29 mouse cellular contexts compared by ENCODE assay signal in genomic region chr5:93036254-93036653, GRCm38 (mm10). TPM values are rescaled to one million over a fixed set of nuclear protein-coding genes. Genes with fewer than 3 reads are reported as not detected.
"Had no signal": no experiment of that assay in that cellular context is flagged by ENCODE, and none has a peak within 500 bp of the region (broad histone marks: within the 10 kb centered on the region; RNA-seq: fewer than 3 reads in every experiment).

No protein-coding gene starts in this region.

- H3K4me1 ChIP-seq: hindbrain, embryonic 13.5 days; hindbrain, embryonic 15.5 days had no signal

- H3K36me3 ChIP-seq: heart, embryonic 13.5 days; heart, embryonic 15.5 days; hindbrain, embryonic 10.5 days; hindbrain, embryonic 13.5 days; hindbrain, embryonic 15.5 days; kidney, embryonic 15.5 days; limb, embryonic 12.5 days; liver, embryonic 13.5 days had no signal

- H3K4me2 ChIP-seq: heart, embryonic 11.5 days; heart, embryonic 13.5 days; heart, embryonic 15.5 days; hindbrain, embryonic 13.5 days; hindbrain, embryonic 15.5 days; kidney, embryonic 15.5 days; limb, embryonic 12.5 days; liver, embryonic 11.5 days; liver, embryonic 13.5 days had no signal

- H3K9ac ChIP-seq: heart, embryonic 13.5 days; heart, embryonic 15.5 days; hindbrain, embryonic 13.5 days; hindbrain, embryonic 15.5 days; kidney, embryonic 15.5 days; limb, embryonic 12.5 days; liver, embryonic 13.5 days had no signal

- ATAC-seq: hindbrain, postnatal 0 days; intestine, embryonic 16.5 days had no signal

- DNase-seq: gastrocnemius, adult 2 months; gastrocnemius, postnatal 10 days; gastrocnemius, postnatal 25 days; heart, adult 2 months; heart, postnatal 14 days; heart, postnatal 4 days; kidney, adult 11 months; kidney, adult 2 months; kidney, adult 9 months; kidney, postnatal 14 days; kidney, postnatal 36 days; layer of hippocampus, adult 9-11 months; layer of hippocampus, postnatal 36 days; left cerebral cortex, postnatal 4 days; liver; liver, embryonic 13.5 days had no signal

- H3K4me3 ChIP-seq: gastrocnemius, adult 2 months; heart, adult 2 months; heart, embryonic 13.5 days; heart, embryonic 15.5 days; hindbrain, embryonic 10.5 days; hindbrain, embryonic 13.5 days; hindbrain, embryonic 15.5 days; kidney, embryonic 15.5 days; limb, embryonic 12.5 days; liver, embryonic 13.5 days had no signal

- H3K27me3 ChIP-seq: heart, embryonic 13.5 days; heart, embryonic 15.5 days; kidney, embryonic 15.5 days had no signal

- H3K27ac ChIP-seq: gastrocnemius, adult 2 months; heart, adult 2 months; heart, embryonic 13.5 days; heart, embryonic 15.5 days; hindbrain, embryonic 13.5 days; hindbrain, embryonic 15.5 days; hindbrain, postnatal 0 days; kidney, embryonic 15.5 days; kidney, postnatal 0 days; liver, embryonic 13.5 days had no signal

- H3K9me3 ChIP-seq: heart, embryonic 13.5 days; heart, embryonic 15.5 days; hindbrain, embryonic 10.5 days; hindbrain, embryonic 13.5 days; hindbrain, embryonic 15.5 days; kidney, embryonic 15.5 days; limb, embryonic 12.5 days; liver, embryonic 13.5 days had no signal

RNA-seq across cellular contexts. Expression of gene Sowahb, which starts 8.6 kb away (rescaled TPM):
- polyA plus RNA-seq: heart, embryonic 13.5 days; heart, postnatal 0 days; hindbrain, embryonic 13.5 days; hindbrain, embryonic 15.5 days had no signal
